Mouse (Mus musculus): ENCODE results near the gene Nynrin. TPM values are rescaled to one million over a fixed set of nuclear protein-coding genes. Genes with fewer than 3 reads are reported as not detected.

Gene Nynrin
- total RNA-seq (2014; rRNA removed) = 36.4 and 42.0 TPM in 2 replicates
- polyA plus RNA-seq (2015; fragmentation: Nextera tagmentation; extraction: Ambion mirVana) = 6.8 and 7.2 TPM in 2 replicates

GRCm38 (mm10) chr14:55853621-55854285 is at the start of gene Nynrin:
Nynrin (plus strand) TSS chr14:55854010.
- Histone ChIP-seq H3K4me2 (ENCODE audit: low read depth, low read length, poor library complexity, severe bottlenecking) (peak within 1 kb of the TSS; percentile 87), H3K27me3 (ENCODE audit: insufficient read depth, low read length) (no peaks in the 10 kb centered on the region), H3K27ac (ENCODE audit: low read depth, low read length) (peak within 1 kb of the TSS; percentile 83), H3K4me1 (ENCODE audit: insufficient read depth, low read length) (peaks cover 29% of the 10 kb centered on the region), H3K9ac (replicated peaks; ENCODE audit: low read length, poor library complexity, severe bottlenecking) (peak within 1 kb of the TSS; percentile 86), H3K9me3 (ENCODE audit: low read length) (no peaks in the 10 kb centered on the region), H3K4me3 (ENCODE audit: low read depth, low read length) (peak within 1 kb of the TSS; percentile 62), H3K36me3 (ENCODE audit: insufficient read depth, low read length) (no peaks in the 10 kb centered on the region)
- peak; percentile 76 for DNase-seq (ENCODE audit: low spot score)
- TF ChIP-seq CTCF (IDR thresholded peaks at IDR 0.05) = no peak
- 2% methylated on average over 29 of the region's 33 CpGs for WGBS
- ATAC-seq (ENCODE audit: low FRiP score) = peak; percentile 76

- TF ChIP-seq CTCF (IDR thresholded peaks at IDR 0.05) = no peak
- WGBS = 32% methylated on average over 16 of the region's 16 CpGs
- peak overlapping the region; percentile 41 for H3K4me3 ChIP-seq (ENCODE audit: low read depth, low read length)
- peak overlapping the region; percentile 49 for H3K4me2 ChIP-seq (ENCODE audit: low read depth, low read length, poor library complexity, severe bottlenecking)
- peak; percentile 91 for DNase-seq (ENCODE audit: low spot score)
- no peaks in the 10 kb centered on the region for H3K9me3 ChIP-seq (ENCODE audit: low read length)
- peak overlapping the region; percentile 9; the same call in 1 of the 2 replicates for H3K9ac ChIP-seq (replicated peaks; ENCODE audit: low read length, poor library complexity, severe bottlenecking)
- no peaks in the 10 kb centered on the region for H3K36me3 ChIP-seq (ENCODE audit: insufficient read depth, low read length)
- ATAC-seq (ENCODE audit: low FRiP score) = peak; percentile 88
- H3K4me1 ChIP-seq (ENCODE audit: insufficient read depth, low read length) = no peaks in the 10 kb centered on the region
- no peaks in the 10 kb centered on the region for H3K27me3 ChIP-seq (ENCODE audit: insufficient read depth, low read length)
- H3K27ac ChIP-seq (ENCODE audit: low read depth, low read length) = peak overlapping the region; percentile 51; the same call in 1 of the 2 replicates
Observed at GRCm38 (mm10) chr14:55814885-55815284, 38.9 kb upstream of the Nynrin start.

GRCm38 (mm10) chr14:55815310-55815751 is 38.5 kb upstream of the Nynrin start:
- Histone ChIP-seq H3K27me3 (ENCODE audit: insufficient read depth, low read length) (no peaks in the 10 kb centered on the region), H3K36me3 (ENCODE audit: insufficient read depth, low read length) (no peaks in the 10 kb centered on the region), H3K9ac (replicated peaks; ENCODE audit: low read length, poor library complexity, severe bottlenecking) (peak overlapping the region; percentile 9; the same call in 1 of the 2 replicates), H3K4me1 (ENCODE audit: insufficient read depth, low read length) (no peaks in the 10 kb centered on the region), H3K4me3 (ENCODE audit: low read depth, low read length) (peak overlapping the region; percentile 41), H3K27ac (ENCODE audit: low read depth, low read length) (peak overlapping the region; percentile 51; the same call in 1 of the 2 replicates), H3K9me3 (ENCODE audit: low read length) (no peaks in the 10 kb centered on the region), H3K4me2 (ENCODE audit: low read depth, low read length, poor library complexity, severe bottlenecking) (peak overlapping the region; percentile 49)
- no peak for TF ChIP-seq CTCF (IDR thresholded peaks at IDR 0.05)
- DNase-seq (ENCODE audit: low spot score) (peak; percentile 72), ATAC-seq (ENCODE audit: low FRiP score) (peak; percentile 76)
- WGBS = 16% methylated on average over 17 of the region's 17 CpGs

GRCm38 (mm10) chr14:55819845-55820405 is 33.9 kb upstream of the Nynrin start:
- Histone ChIP-seq H3K27me3 (ENCODE audit: insufficient read depth, low read length) (0 out of 2 replicates have a peak, but pooled peaks cover 7% of the 10 kb centered on the region), H3K4me3 (ENCODE audit: low read depth, low read length) (no peak overlapping the region), H3K36me3 (ENCODE audit: insufficient read depth, low read length) (no peaks in the 10 kb centered on the region), H3K4me1 (ENCODE audit: insufficient read depth, low read length) (peaks cover 7% of the 10 kb centered on the region; the same call in 1 of the 2 replicates), H3K9ac (replicated peaks; ENCODE audit: low read length, poor library complexity, severe bottlenecking) (no peak overlapping the region), H3K9me3 (ENCODE audit: low read length) (no peaks in the 10 kb centered on the region), H3K27ac (ENCODE audit: low read depth, low read length) (no peak overlapping the region), H3K4me2 (ENCODE audit: low read depth, low read length, poor library complexity, severe bottlenecking) (no peak overlapping the region)
- DNase-seq (ENCODE audit: low spot score) (no peak), ATAC-seq (ENCODE audit: low FRiP score) (no peak)
- no peak for TF ChIP-seq CTCF (IDR thresholded peaks at IDR 0.05)
- WGBS = 80% methylated on average over 7 of the region's 7 CpGs

- ATAC-seq (ENCODE audit: low FRiP score) = no peak
- 0 out of 2 replicates have a peak, but pooled peaks cover 9% of the 10 kb centered on the region for H3K27me3 ChIP-seq (ENCODE audit: insufficient read depth, low read length)
Observed at GRCm38 (mm10) chr14:55820576-55820975, 33.2 kb upstream of the Nynrin start.

More at GRCm38 (mm10) chr14:55820576-55820975, 33.2 kb upstream of the Nynrin start:
- no peak for DNase-seq (ENCODE audit: low spot score)
- H3K27ac ChIP-seq (ENCODE audit: low read depth, low read length) = no peak overlapping the region
- H3K4me2 ChIP-seq (ENCODE audit: low read depth, low read length, poor library complexity, severe bottlenecking) = no peak overlapping the region
- no peak for TF ChIP-seq CTCF (IDR thresholded peaks at IDR 0.05)
- H3K4me1 ChIP-seq (ENCODE audit: insufficient read depth, low read length) = peaks cover 14% of the 10 kb centered on the region; the same call in 1 of the 2 replicates
- H3K36me3 ChIP-seq (ENCODE audit: insufficient read depth, low read length) = no peaks in the 10 kb centered on the region
- no peak overlapping the region for H3K9ac ChIP-seq (replicated peaks; ENCODE audit: low read length, poor library complexity, severe bottlenecking)
- WGBS = 85% methylated on average over 9 of the region's 9 CpGs
- no peak overlapping the region for H3K4me3 ChIP-seq (ENCODE audit: low read depth, low read length)
- H3K9me3 ChIP-seq (ENCODE audit: low read length) = no peaks in the 10 kb centered on the region

Measured in midbrain, postnatal 0 days (tissue).